Mouse (Mus musculus): ENCODE results near the gene Plagl1. TPM values are rescaled to one million over a fixed set of nuclear protein-coding genes. Genes with fewer than 3 reads are reported as not detected.

Plagl1 gene
- total and polyA plus RNA-seq, 3 experiments: not detected

GRCm38 (mm10) chr10:13100061-13100648 lies 39.9 kb downstream of the Plagl1 start:
- peaks cover 1 to 10% of the 10 kb centered on the region in 2 experiments; a peak in 2 of 4 replicates for H3K27me3 ChIP-seq (ENCODE audit: control insufficient read depth in 1 of 2, insufficient read depth in 2 of 2, low read length in 2 of 2)
- H3K4me3 ChIP-seq (ENCODE audit: control insufficient read depth in 1 of 2, insufficient read depth in 1 of 2, low read depth in 2 of 2, low read length in 2 of 2): no peak overlapping the region
- H3K79me2 ChIP-seq (ENCODE audit: control insufficient read depth, insufficient read depth, low read length, poor library complexity): no peaks in the 10 kb centered on the region
- H3K27ac ChIP-seq (ENCODE audit: control insufficient read depth, low read depth, low read length): no peak overlapping the region
- H3K9me3 ChIP-seq (replicated peaks; ENCODE audit: insufficient read depth, low read length): no peaks in the 10 kb centered on the region
- no peak for TF ChIP-seq E2F4 (IDR thresholded peaks at IDR 0.05; ENCODE audit: borderline replicate concordance, low read depth, low read length)
- TF ChIP-seq ZNF384 (IDR thresholded peaks at IDR 0.05; ENCODE audit: low read depth, low read length): no peak
- TF ChIP-seq MEF2A (IDR thresholded peaks at IDR 0.05; ENCODE audit: extremely low read depth, insufficient replicate concordance, low read depth, low read length, poor library complexity, severe bottlenecking): no peak
- TF ChIP-seq POLR2A (IDR thresholded peaks at IDR 0.05; ENCODE audit: control insufficient read depth in 1 of 2, insufficient read depth in 1 of 2, low read depth in 1 of 2, low read length in 2 of 2, poor library complexity in 1 of 2): no peak
- TF ChIP-seq ZMIZ1 (IDR thresholded peaks at IDR 0.05; ENCODE audit: low read depth, low read length): no peak
- no peak for TF ChIP-seq TBP (IDR thresholded peaks at IDR 0.05; ENCODE audit: low read depth, low read length)
- TF ChIP-seq HCFC1 (IDR thresholded peaks at IDR 0.05; ENCODE audit: low read depth, low read length): no peak
- no peak for TF ChIP-seq ETS1 (IDR thresholded peaks at IDR 0.05; ENCODE audit: low read depth, low read length)
- no peak for TF ChIP-seq NRF1 (IDR thresholded peaks at IDR 0.05; ENCODE audit: insufficient read depth, low read depth, low read length, poor library complexity, severe bottlenecking)
- TF ChIP-seq UBTF (IDR thresholded peaks at IDR 0.05; ENCODE audit: borderline replicate concordance, insufficient read depth, low read depth, low read length): no peak
- TF ChIP-seq ELF1 (IDR thresholded peaks at IDR 0.05; ENCODE audit: low read depth, low read length): no peak
- no peak for TF ChIP-seq TAL1 (IDR thresholded peaks at IDR 0.05; ENCODE audit: low read length)
- no peak for TF ChIP-seq GATA1 (IDR thresholded peaks at IDR 0.05; ENCODE audit: low read depth, low read length)
- TF ChIP-seq USF2 (IDR thresholded peaks at IDR 0.05; ENCODE audit: borderline replicate concordance in 1 of 2, insufficient read depth in 1 of 2, low read depth in 1 of 2, low read length in 2 of 2): no peak
- no peak for TF ChIP-seq POLR2AphosphoS5 (IDR thresholded peaks at IDR 0.05; ENCODE audit: borderline replicate concordance, low read depth, low read length)
- TF ChIP-seq MYB (IDR thresholded peaks at IDR 0.05; ENCODE audit: low read depth, low read length): no peak
- no peak for TF ChIP-seq SMC3 (IDR thresholded peaks at IDR 0.05; ENCODE audit: low read depth, low read length)
- no peak for TF ChIP-seq USF1 (IDR thresholded peaks at IDR 0.05; ENCODE audit: low read depth, low read length)
- TF ChIP-seq ZC3H11A (IDR thresholded peaks at IDR 0.05; ENCODE audit: low read depth, low read length): no peak
- DNase-seq (ENCODE audit: low read depth, low spot score): no peak
- H3K4me1 ChIP-seq (ENCODE audit: control insufficient read depth in 1 of 2, insufficient read depth in 2 of 2, low read length in 2 of 2): no peaks in the 10 kb centered on the region
- H3K36me3 ChIP-seq (ENCODE audit: control insufficient read depth in 1 of 2, insufficient read depth in 2 of 2, low read length in 2 of 2): no peaks in the 10 kb centered on the region
- H3K9ac ChIP-seq (ENCODE audit: control insufficient read depth, low read depth, low read length, poor library complexity, severe bottlenecking): no peak overlapping the region

- no peak for DNase-seq (ENCODE audit: low read depth, low spot score)
- Histone ChIP-seq H3K79me2 (ENCODE audit: control insufficient read depth, insufficient read depth, low read length, poor library complexity) (no peaks in the 10 kb centered on the region), H3K9ac (ENCODE audit: control insufficient read depth, low read depth, low read length, poor library complexity, severe bottlenecking) (no peak overlapping the region), H3K4me1 (ENCODE audit: control insufficient read depth in 1 of 2, insufficient read depth in 2 of 2, low read length in 2 of 2) (no peaks in the 10 kb centered on the region), H3K27me3 (ENCODE audit: control insufficient read depth in 1 of 2, insufficient read depth in 2 of 2, low read length in 2 of 2) (peaks cover 3 to 4% of the 10 kb centered on the region in 2 experiments; a peak in 3 of 4 replicates), H3K27ac (ENCODE audit: control insufficient read depth, low read depth, low read length) (no peak overlapping the region), H3K36me3 (ENCODE audit: control insufficient read depth in 1 of 2, insufficient read depth in 2 of 2, low read length in 2 of 2) (no peaks in the 10 kb centered on the region), H3K4me3 (ENCODE audit: control insufficient read depth in 1 of 2, insufficient read depth in 1 of 2, low read depth in 2 of 2, low read length in 2 of 2) (no peak overlapping the region), H3K9me3 (replicated peaks; ENCODE audit: insufficient read depth, low read length) (no peaks in the 10 kb centered on the region)
- TF ChIP-seq USF2 (IDR thresholded peaks at IDR 0.05; ENCODE audit: borderline replicate concordance in 1 of 2, insufficient read depth in 1 of 2, low read depth in 1 of 2, low read length in 2 of 2) (no peak), SMC3 (IDR thresholded peaks at IDR 0.05; ENCODE audit: low read depth, low read length) (no peak)
These were observed 42.1 kb downstream of the Plagl1 start for GRCm38 (mm10) chr10:13102360-13102759.
